Mouse (Mus musculus) forebrain, embryonic 16.5 days (tissue): ENCODE data around the gene Cit. TPM values are rescaled to one million over a fixed set of nuclear protein-coding genes. Genes with fewer than 3 reads are reported as not detected.

Source experiments
- ATAC-seq: fragments of 200-750 bp; cut with Nextera tagmentation; 2 replicates; pipeline ENCODE4 v1.8.0; 2017; ENCODE audit warnings: mild to moderate bottlenecking, moderate library complexity
- H3K27ac ChIP-seq: fragments of 300-500 bp; sonication (generic); 2 replicates; pipeline ENCODE4 v1.5.1; 2014; ENCODE audit warnings: low read length, control low read depth
- H3K27me3 ChIP-seq: fragments of 300-500 bp; sonication (generic); replicated peaks from 2 replicates; pipeline ENCODE4 v1.6.1; 2014; ENCODE audit warnings: low read length; ENCODE audit not compliant: control insufficient read depth, insufficient read depth
- H3K36me3 ChIP-seq: fragments of 300-500 bp; sonication (generic); 2 replicates; pipeline ENCODE4 v1.6.1; 2014; ENCODE audit not compliant: control insufficient read depth, insufficient read depth
- H3K4me1 ChIP-seq: fragments of 300-500 bp; sonication (generic); replicated peaks from 2 replicates; pipeline ENCODE4 v1.6.1; 2014; ENCODE audit warnings: low read length; ENCODE audit not compliant: control insufficient read depth, insufficient read depth
- H3K4me2 ChIP-seq: fragments of 300-500 bp; sonication (generic); 2 replicates; pipeline ENCODE4 v1.6.1; 2014; ENCODE audit warnings: mild to moderate bottlenecking, low read length, control low read depth
- H3K4me3 ChIP-seq: fragments of 300-500 bp; sonication (generic); replicated peaks from 2 replicates; pipeline ENCODE4 v1.5.1; 2014; ENCODE audit warnings: mild to moderate bottlenecking, low read length, control low read depth
- H3K9ac ChIP-seq: fragments of 300-500 bp; sonication (generic); replicated peaks from 2 replicates; pipeline ENCODE4 v1.6.1; 2014; ENCODE audit warnings: low read depth, low read length, control low read depth
- H3K9me3 ChIP-seq: fragments of 300-500 bp; sonication (generic); 2 replicates; pipeline ENCODE4 v1.6.1; 2016; ENCODE audit warnings: low read length; ENCODE audit not compliant: control insufficient read depth
- WGBS: fragments of 180-500 bp; shearing (Covaris S2); extraction: QIAGEN DNeasy Blood & Tissue Kit; methylation state at CpG from one replicate; pipeline ENCODE4 v1.1.7; 2014; 5-methylcytosine and 5-hydroxymethylcytosine counted together
- polyA plus RNA-seq: library from polyadenylated mRNA; unstranded; fragments of >200 nt; fragmentation: Nextera tagmentation; extraction: Ambion mirVana; gene quantifications from 2 replicates; pipeline ENCODE4 v1.2.1, GENCODE M21; 2015

Cit gene
- polyA plus RNA-seq, 1 experiment from 2014 or later, result 21.0 TPM

DNA sequence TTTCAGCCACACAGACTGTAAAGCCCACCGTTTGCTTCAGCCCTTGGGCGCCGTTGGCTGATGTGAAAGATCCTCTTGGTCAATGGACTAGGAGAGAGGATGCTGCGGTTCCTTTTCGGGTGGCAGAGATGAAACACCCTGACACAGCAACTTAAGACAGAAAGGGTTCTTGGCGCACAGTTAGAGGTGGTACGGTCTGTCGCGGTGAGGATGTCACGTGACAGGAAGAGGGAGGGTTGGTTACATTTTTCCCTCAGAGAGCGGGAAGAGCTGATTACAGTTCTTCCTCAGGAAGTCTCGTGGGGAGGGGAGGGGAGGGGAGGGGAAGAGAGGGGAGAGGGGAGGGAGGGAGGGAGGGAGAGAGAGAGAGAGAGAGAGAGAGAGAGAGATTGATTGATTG is 192.7 kb downstream of the Cit start:
- Histone ChIP-seq H3K9ac (no peak overlapping the region), H3K27ac (no peak overlapping the region), H3K36me3 (no peaks in the 10 kb centered on the region), H3K4me2 (no peak overlapping the region), H3K27me3 (no peaks in the 10 kb centered on the region), H3K4me1 (no peaks in the 10 kb centered on the region), H3K9me3 (no peaks in the 10 kb centered on the region), H3K4me3 (no peak overlapping the region)
- ATAC-seq, result no peak
- 72% methylated on average over 11 of the region's 12 CpGs for WGBS

GRCm38 (mm10) chr5:116039706-116040105 is 194.6 kb downstream of the Cit start:
- Histone ChIP-seq H3K4me2 (no peak overlapping the region), H3K4me1 (no peaks in the 10 kb centered on the region), H3K4me3 (no peak overlapping the region), H3K27me3 (no peaks in the 10 kb centered on the region), H3K27ac (no peak overlapping the region), H3K9ac (no peak overlapping the region), H3K36me3 (no peaks in the 10 kb centered on the region), H3K9me3 (no peaks in the 10 kb centered on the region)
- no peak for ATAC-seq
- 45% methylated on average over 11 of the region's 11 CpGs for WGBS

- Histone ChIP-seq H3K4me2 (no peak overlapping the region), H3K9me3 (no peaks in the 10 kb centered on the region), H3K27ac (no peak overlapping the region), H3K36me3 (no peaks in the 10 kb centered on the region), H3K4me3 (no peak overlapping the region), H3K9ac (no peak overlapping the region), H3K4me1 (no peaks in the 10 kb centered on the region), H3K27me3 (no peaks in the 10 kb centered on the region)
- 60% methylated on average over 7 of the region's 7 CpGs for WGBS
- no peak for ATAC-seq
Observed at GRCm38 (mm10) chr5:116042241-116042640, 197.2 kb downstream of the Cit start.

DNA sequence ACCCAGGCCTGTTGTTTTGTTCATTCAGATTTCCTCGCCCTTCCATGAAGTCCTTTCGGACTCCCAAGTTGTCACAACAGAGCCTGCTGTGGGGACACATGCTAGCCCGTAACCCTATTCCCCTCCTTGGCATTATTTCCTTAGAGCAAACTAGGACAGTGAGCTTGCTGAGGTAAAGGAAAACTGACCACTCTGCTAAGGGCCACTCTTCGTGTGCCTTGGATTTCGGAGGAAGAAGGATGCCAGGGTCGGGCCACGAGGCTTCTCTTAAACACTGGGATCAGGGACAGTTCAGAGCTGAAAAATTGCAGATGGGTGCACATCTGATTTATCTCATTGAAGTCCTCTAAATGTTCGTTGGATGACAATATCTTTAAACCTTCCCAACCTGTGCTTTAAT is 200.5 kb downstream of the Cit start:
- H3K27me3 ChIP-seq, result no peaks in the 10 kb centered on the region
- H3K4me1 ChIP-seq, result no peaks in the 10 kb centered on the region
- no peak overlapping the region for H3K4me2 ChIP-seq
- H3K9me3 ChIP-seq, result no peaks in the 10 kb centered on the region
- 90% methylated on average over 8 of the region's 8 CpGs for WGBS
- no peak overlapping the region for H3K9ac ChIP-seq
- no peaks in the 10 kb centered on the region for H3K36me3 ChIP-seq
- H3K4me3 ChIP-seq, result no peak overlapping the region
- no peak for ATAC-seq
- no peak overlapping the region for H3K27ac ChIP-seq

- no peak for ATAC-seq
- Histone ChIP-seq H3K27me3 (no peaks in the 10 kb centered on the region), H3K4me2 (no peak overlapping the region), H3K9me3 (no peaks in the 10 kb centered on the region), H3K36me3 (no peaks in the 10 kb centered on the region), H3K27ac (no peak overlapping the region), H3K4me1 (no peaks in the 10 kb centered on the region), H3K4me3 (no peak overlapping the region), H3K9ac (no peak overlapping the region)
- 75% methylated on average over 4 of the region's 4 CpGs for WGBS
Observed at GRCm38 (mm10) chr5:116046246-116046645, 201.2 kb downstream of the Cit start.

GRCm38 (mm10) chr5:116048321-116048720 is 203.2 kb downstream of the Cit start:
- WGBS, result 98% methylated on average over 3 of the region's 3 CpGs
- H3K4me3 ChIP-seq, result no peak overlapping the region
- no peak overlapping the region for H3K9ac ChIP-seq
- no peak overlapping the region for H3K27ac ChIP-seq
- H3K27me3 ChIP-seq, result no peaks in the 10 kb centered on the region
- no peaks in the 10 kb centered on the region for H3K9me3 ChIP-seq
- ATAC-seq, result no peak
- no peak overlapping the region for H3K4me2 ChIP-seq
- H3K4me1 ChIP-seq, result no peaks in the 10 kb centered on the region
- H3K36me3 ChIP-seq, result no peaks in the 10 kb centered on the region

GRCm38 (mm10) chr5:116049821-116050220 is 204.7 kb downstream of the Cit start:
- WGBS, result 76% methylated on average over 4 of the region's 4 CpGs
- no peaks in the 10 kb centered on the region for H3K9me3 ChIP-seq

GRCm38 (mm10) chr5:116052171-116052570 is 207.1 kb downstream of the Cit start:
- Histone ChIP-seq H3K27me3 (no peaks in the 10 kb centered on the region), H3K9me3 (no peaks in the 10 kb centered on the region), H3K4me1 (no peaks in the 10 kb centered on the region), H3K4me3 (no peak overlapping the region), H3K4me2 (no peak overlapping the region), H3K9ac (no peak overlapping the region), H3K27ac (no peak overlapping the region), H3K36me3 (no peaks in the 10 kb centered on the region)
- ATAC-seq, result no peak
- 80% methylated on average over 5 of the region's 5 CpGs for WGBS

More at GRCm38 (mm10) chr5:116049821-116050220, 204.7 kb downstream of the Cit start:
- Histone ChIP-seq H3K27me3 (no peaks in the 10 kb centered on the region), H3K4me3 (no peak overlapping the region), H3K4me2 (no peak overlapping the region), H3K27ac (no peak overlapping the region), H3K9ac (no peak overlapping the region), H3K4me1 (no peaks in the 10 kb centered on the region), H3K36me3 (no peaks in the 10 kb centered on the region)
- no peak for ATAC-seq

DNA sequence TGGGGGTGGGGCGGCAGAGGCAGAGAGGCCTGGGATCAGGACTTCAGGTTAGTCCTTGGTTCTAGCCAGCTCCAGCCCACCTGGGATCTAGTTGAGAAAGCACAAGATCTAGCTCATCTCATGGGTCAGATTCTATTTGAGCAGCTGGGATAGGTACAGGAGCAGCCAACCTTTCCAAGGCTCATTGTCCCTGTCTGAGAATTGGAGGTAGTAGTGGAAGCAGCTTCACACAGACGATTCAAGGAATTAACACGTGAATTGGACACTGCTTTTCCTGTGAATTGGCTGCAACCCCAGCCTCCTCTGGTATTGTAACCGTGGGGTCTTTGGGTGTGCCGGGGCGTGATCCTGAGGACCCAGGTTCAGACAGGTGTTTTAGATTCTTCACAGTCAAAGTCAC is 207.7 kb downstream of the Cit start:
- Histone ChIP-seq H3K4me2 (no peak overlapping the region), H3K36me3 (no peaks in the 10 kb centered on the region), H3K9ac (no peak overlapping the region), H3K4me3 (no peak overlapping the region), H3K9me3 (no peaks in the 10 kb centered on the region), H3K27ac (no peak overlapping the region), H3K4me1 (no peaks in the 10 kb centered on the region), H3K27me3 (no peaks in the 10 kb centered on the region)
- ATAC-seq, result no peak
- 43% methylated on average over 6 of the region's 6 CpGs for WGBS
